Mouse (Mus musculus) intestine, postnatal 0 days (tissue): ENCODE measurements at regions not wholly inside any gene's neighbourhood (a gene's known extent, or its start where the extent isn't known, plus 50 kb on each side); places are given as distances from the start of the nearest gene placed in this dataset.

Source experiments
- ATAC-seq: fragments of 200-750 bp; cut with Nextera tagmentation; 2 replicates; pipeline ENCODE4 v1.8.0; 2017; ENCODE audit warnings: mild to moderate bottlenecking, moderate TSS enrichment, moderate library complexity
- H3K27ac ChIP-seq: fragments of 300-500 bp; sonication (generic); 2 replicates; pipeline ENCODE4 v1.5.1; 2014; ENCODE audit warnings: mild to moderate bottlenecking, low read depth, low read length, moderate library complexity
- H3K27me3 ChIP-seq: fragments of 300-500 bp; sonication (generic); replicated peaks from 2 replicates; pipeline ENCODE4 v1.6.1; 2014; ENCODE audit warnings: low read length, mixed read lengths; ENCODE audit not compliant: control insufficient read depth, insufficient read depth
- H3K36me3 ChIP-seq: fragments of 300-500 bp; sonication (generic); 2 replicates; pipeline ENCODE4 v1.6.1; 2014; ENCODE audit warnings: mild to moderate bottlenecking, moderate library complexity; ENCODE audit not compliant: control insufficient read depth, insufficient read depth
- H3K4me1 ChIP-seq: fragments of 300-500 bp; sonication (generic); replicated peaks from 2 replicates; pipeline ENCODE4 v1.6.1; 2014; ENCODE audit warnings: antibody characterized with exemption, low read length, mixed read lengths; ENCODE audit not compliant: control insufficient read depth, insufficient read depth
- H3K4me2 ChIP-seq: fragments of 300-500 bp; sonication (generic); replicated peaks from 2 replicates; pipeline ENCODE4 v1.6.1; 2014; ENCODE audit warnings: low read depth, mild to moderate bottlenecking, moderate library complexity
- H3K4me3 ChIP-seq: fragments of 300-500 bp; sonication (generic); 2 replicates; pipeline ENCODE4 v1.5.1; 2014; ENCODE audit warnings: low read depth, low read length
- H3K9ac ChIP-seq: fragments of 300-500 bp; sonication (generic); 2 replicates; pipeline ENCODE4 v1.6.1; 2014; ENCODE audit warnings: mild to moderate bottlenecking, low read depth, low read length
- H3K9me3 ChIP-seq: fragments of 300-500 bp; sonication (generic); 2 replicates; pipeline ENCODE4 v1.6.1; 2016; ENCODE audit warnings: mixed run types; ENCODE audit not compliant: control insufficient read depth
- CTCF ChIP-seq: sonication (generic); IDR thresholded peaks from 2 replicates; pipeline ENCODE4 v1.5.1; 2016; ENCODE audit warnings: low read depth, mild to moderate bottlenecking, control low read depth, antibody characterized with exemption, moderate library complexity
- WGBS: fragments of 180-500 bp; shearing (Covaris S2); extraction: QIAGEN DNeasy Blood & Tissue Kit; methylation state at CpG from one replicate; pipeline ENCODE4 v1.1.7; 2014; 5-methylcytosine and 5-hydroxymethylcytosine counted together

DNA sequence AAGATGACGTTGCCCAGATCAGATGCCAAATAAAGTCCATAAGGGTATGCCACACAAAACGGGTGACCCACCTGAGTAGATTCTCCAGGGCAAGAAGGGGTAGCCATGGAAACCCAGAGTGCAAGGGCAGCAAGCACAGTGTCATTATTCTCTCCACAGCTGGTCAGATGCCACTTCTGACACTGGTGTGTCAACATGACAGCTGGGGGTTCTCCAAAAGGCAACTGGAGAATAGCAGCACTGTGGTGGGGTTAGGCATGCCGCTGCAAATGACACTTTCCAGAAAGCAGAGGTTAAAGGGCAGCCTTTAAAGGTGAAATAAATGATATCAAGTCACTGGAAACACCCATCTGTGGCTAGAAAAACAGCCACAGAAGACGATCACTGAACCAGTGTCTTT is 70.8 kb upstream of the Thbs2 start:
- Histone ChIP-seq H3K4me2 (no peak overlapping the region), H3K4me3 (no peak overlapping the region), H3K36me3 (no peaks in the 10 kb centered on the region), H3K4me1 (no peaks in the 10 kb centered on the region), H3K27me3 (no peaks in the 10 kb centered on the region), H3K27ac (no peak overlapping the region), H3K9ac (no peak overlapping the region), H3K9me3 (no peaks in the 10 kb centered on the region)
- no peak for TF ChIP-seq CTCF
- 54% methylated on average over 4 of the region's 4 CpGs for WGBS
- no peak for ATAC-seq

DNA sequence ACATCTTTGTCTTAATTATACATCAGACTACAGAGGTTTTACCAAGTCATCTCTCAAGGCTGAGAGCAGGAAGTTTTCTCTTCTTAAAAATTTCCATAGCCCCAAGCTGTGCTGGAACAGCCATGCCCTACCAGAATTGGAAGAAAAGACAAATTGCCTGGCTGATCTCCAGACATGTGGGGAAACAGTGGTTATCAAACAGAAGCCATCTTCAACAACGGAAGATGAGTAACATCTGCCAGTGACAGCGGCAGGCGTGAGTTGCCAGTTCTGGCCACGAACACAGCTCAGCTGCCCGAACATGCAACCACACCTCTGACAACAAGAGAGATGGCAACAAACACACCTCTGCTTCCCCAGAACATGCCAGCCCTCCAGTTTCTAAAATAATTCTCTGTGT is 59.1 kb upstream of the Thbs2 start:
- H3K9me3 ChIP-seq = no peaks in the 10 kb centered on the region
- no peaks in the 10 kb centered on the region for H3K27me3 ChIP-seq
- H3K4me1 ChIP-seq = no peaks in the 10 kb centered on the region
- no peaks in the 10 kb centered on the region for H3K36me3 ChIP-seq
- WGBS = 64% methylated on average over 5 of the region's 5 CpGs
- no peak overlapping the region for H3K27ac ChIP-seq
- H3K4me2 ChIP-seq = no peak overlapping the region
- TF ChIP-seq CTCF = no peak
- ATAC-seq = no peak
- H3K9ac ChIP-seq = no peak overlapping the region
- H3K4me3 ChIP-seq = no peak overlapping the region

- no peaks in the 10 kb centered on the region for H3K27me3 ChIP-seq
- no peak overlapping the region for H3K4me2 ChIP-seq
- ATAC-seq = no peak
- TF ChIP-seq CTCF = no peak
- H3K36me3 ChIP-seq = no peaks in the 10 kb centered on the region
- 47% methylated on average over 3 of the region's 3 CpGs for WGBS
- no peak overlapping the region for H3K4me3 ChIP-seq
- H3K27ac ChIP-seq = peak overlapping the region; percentile 3; the same call in 1 of the 2 replicates
- H3K9me3 ChIP-seq = no peaks in the 10 kb centered on the region
- no peak overlapping the region for H3K9ac ChIP-seq
- no peaks in the 10 kb centered on the region for H3K4me1 ChIP-seq
Measured at GRCm38 (mm10) chr17:14750519-14751145, 56.6 kb upstream of the Thbs2 start.

GRCm38 (mm10) chr17:14749281-14749680 is 55.2 kb upstream of the Thbs2 start:
- no peaks in the 10 kb centered on the region for H3K9me3 ChIP-seq
- H3K27ac ChIP-seq = no peak overlapping the region
- WGBS = 53% methylated on average over 2 of the region's 2 CpGs
- no peak overlapping the region for H3K4me2 ChIP-seq
- no peak for ATAC-seq
- no peaks in the 10 kb centered on the region for H3K27me3 ChIP-seq
- no peak for TF ChIP-seq CTCF
- H3K36me3 ChIP-seq = no peaks in the 10 kb centered on the region
- H3K4me3 ChIP-seq = no peak overlapping the region
- H3K9ac ChIP-seq = no peak overlapping the region
- no peaks in the 10 kb centered on the region for H3K4me1 ChIP-seq

- Histone ChIP-seq H3K4me3 (no peak overlapping the region), H3K36me3 (no peaks in the 10 kb centered on the region), H3K27me3 (no peaks in the 10 kb centered on the region), H3K9me3 (no peaks in the 10 kb centered on the region), H3K9ac (no peak overlapping the region), H3K4me1 (no peaks in the 10 kb centered on the region), H3K4me2 (no peak overlapping the region), H3K27ac (no peak overlapping the region)
- no peak for TF ChIP-seq CTCF
- WGBS = 83% methylated on average over 5 of the region's 5 CpGs
- ATAC-seq = no peak
Measured at GRCm38 (mm10) chr17:14747255-14747869, 53.3 kb upstream of the Thbs2 start.

DNA sequence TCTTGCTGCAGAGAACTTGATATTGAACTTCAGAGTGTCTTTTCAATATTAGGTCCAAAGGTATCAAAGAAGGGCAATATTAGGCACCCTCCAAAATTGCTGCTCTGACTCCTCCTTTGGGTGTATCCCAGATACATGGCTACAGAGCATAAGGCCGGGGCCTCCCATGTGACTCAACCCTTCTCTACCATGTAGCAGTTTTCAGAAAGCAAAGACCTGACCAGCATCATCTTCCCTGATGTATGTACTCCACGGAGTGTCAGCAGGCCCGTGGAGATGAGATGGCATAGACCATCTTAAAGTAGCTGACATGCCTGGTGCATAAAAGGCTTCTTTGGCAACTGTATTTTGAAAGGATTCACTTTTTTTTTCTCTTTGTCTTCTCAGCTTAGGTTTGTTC is 51.5 kb upstream of the Thbs2 start:
- 88% methylated on average over 3 of the region's 3 CpGs for WGBS
- Histone ChIP-seq H3K4me3 (no peak overlapping the region), H3K27me3 (no peaks in the 10 kb centered on the region), H3K27ac (no peak overlapping the region), H3K4me1 (no peaks in the 10 kb centered on the region), H3K9ac (no peak overlapping the region), H3K36me3 (no peaks in the 10 kb centered on the region), H3K9me3 (no peaks in the 10 kb centered on the region), H3K4me2 (no peak overlapping the region)
- no peak for ATAC-seq
- no peak for TF ChIP-seq CTCF
